Mouse (Mus musculus) lung, embryonic 16.5 days (tissue): ENCODE measurements around the gene Dtx1. TPM values are rescaled to one million over a fixed set of nuclear protein-coding genes. Genes with fewer than 3 reads are reported as not detected.

ENCODE experiments used
- ATAC-seq: fragments of 200-750 bp; cut with Nextera tagmentation; 2 replicates; pipeline ENCODE4 v1.8.0; 2017; ENCODE audit warnings: low read depth, mild to moderate bottlenecking, moderate library complexity
- H3K27ac ChIP-seq: fragments of 300-500 bp; sonication (generic); 2 replicates; pipeline ENCODE4 v1.5.1; 2014; ENCODE audit warnings: mild to moderate bottlenecking, control low read depth, low read length
- H3K27me3 ChIP-seq: fragments of 300-500 bp; sonication (generic); 2 replicates; pipeline ENCODE4 v1.6.1; 2014; ENCODE audit warnings: low read depth, low read length, mixed read lengths; ENCODE audit not compliant: control insufficient read depth, insufficient read depth
- H3K36me3 ChIP-seq: fragments of 300-500 bp; sonication (generic); 2 replicates; pipeline ENCODE4 v1.6.1; 2014; ENCODE audit warnings: low read length; ENCODE audit not compliant: control insufficient read depth, insufficient read depth
- H3K4me1 ChIP-seq: fragments of 300-500 bp; sonication (generic); replicated peaks from 2 replicates; pipeline ENCODE4 v1.6.1; 2014; ENCODE audit warnings: low read length, mixed read lengths; ENCODE audit not compliant: control insufficient read depth, insufficient read depth
- H3K4me2 ChIP-seq: fragments of 300-500 bp; sonication (generic); 2 replicates; pipeline ENCODE4 v1.6.1; 2014; ENCODE audit warnings: low read depth, low read length, control low read depth
- H3K4me3 ChIP-seq: fragments of 300-500 bp; sonication (generic); 2 replicates; pipeline ENCODE4 v1.5.1; 2014; ENCODE audit warnings: mild to moderate bottlenecking, low read length, control low read depth
- H3K9ac ChIP-seq: fragments of 300-500 bp; sonication (generic); 2 replicates; pipeline ENCODE4 v1.6.1; 2014; ENCODE audit warnings: low read length, control low read depth
- H3K9me3 ChIP-seq: fragments of 300-500 bp; sonication (generic); 2 replicates; pipeline ENCODE4 v1.6.1; 2016; ENCODE audit warnings: low read length; ENCODE audit not compliant: control insufficient read depth
- WGBS: fragments of 180-500 bp; shearing (Covaris S2); extraction: QIAGEN DNeasy Blood & Tissue Kit; methylation state at CpG from one replicate; pipeline ENCODE4 v1.1.7; 2014; 5-methylcytosine and 5-hydroxymethylcytosine counted together
- polyA plus RNA-seq: library from polyadenylated mRNA; unstranded; fragments of >200 nt; fragmentation: Nextera tagmentation; extraction: Ambion mirVana; gene quantifications from 2 replicates; pipeline ENCODE4 v1.2.1, GENCODE M21; 2015

Dtx1 gene
- polyA plus RNA-seq, 1 experiment from 2014 or later = 2.4 TPM

DNA sequence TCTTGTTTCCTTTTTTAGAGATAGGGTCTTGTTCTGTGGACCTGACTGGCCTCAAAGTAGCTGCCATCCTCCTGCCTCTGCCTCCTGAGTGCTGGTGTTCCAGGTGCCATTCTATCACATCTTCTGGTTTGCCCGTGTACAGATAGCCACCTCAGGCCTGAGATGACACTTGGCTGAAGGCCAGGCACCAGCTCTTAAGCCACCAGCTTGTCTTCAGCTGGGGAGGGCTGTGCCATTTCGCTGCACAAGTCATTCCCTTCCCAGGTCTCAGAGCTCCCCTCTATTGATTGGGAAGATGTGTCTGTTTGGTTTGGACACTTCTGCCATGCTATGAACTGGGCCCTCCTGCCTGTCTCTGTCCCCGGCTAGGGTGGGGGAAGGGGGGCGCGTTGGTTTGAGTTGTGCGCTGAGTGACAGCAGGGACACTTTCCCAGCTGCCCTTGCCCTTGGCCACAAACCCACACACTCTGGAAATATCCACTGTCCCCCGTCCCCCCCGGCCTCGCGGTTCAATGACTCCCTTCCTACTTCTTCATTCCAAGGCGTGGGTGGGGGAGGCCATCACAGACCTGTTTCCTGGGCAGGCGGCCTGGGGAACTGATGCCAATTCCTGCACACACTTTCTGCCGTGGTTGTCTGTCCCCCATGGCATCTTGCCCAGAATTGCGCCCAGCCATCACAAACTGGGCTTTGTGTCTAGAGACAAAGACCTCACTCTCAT, 68.2 kb downstream of the Dtx1 start:
- no peak overlapping the region for H3K9ac ChIP-seq
- H3K4me2 ChIP-seq = no peak overlapping the region
- WGBS = 54% methylated on average over 14 of the region's 14 CpGs
- H3K27ac ChIP-seq = no peak overlapping the region
- H3K27me3 ChIP-seq = peaks cover 9% of the 10 kb centered on the region
- H3K4me1 ChIP-seq = peaks cover under 1% of the 10 kb centered on the region
- no peaks in the 10 kb centered on the region for H3K36me3 ChIP-seq
- no peak for ATAC-seq
- H3K4me3 ChIP-seq = no peak overlapping the region
- no peaks in the 10 kb centered on the region for H3K9me3 ChIP-seq

DNA sequence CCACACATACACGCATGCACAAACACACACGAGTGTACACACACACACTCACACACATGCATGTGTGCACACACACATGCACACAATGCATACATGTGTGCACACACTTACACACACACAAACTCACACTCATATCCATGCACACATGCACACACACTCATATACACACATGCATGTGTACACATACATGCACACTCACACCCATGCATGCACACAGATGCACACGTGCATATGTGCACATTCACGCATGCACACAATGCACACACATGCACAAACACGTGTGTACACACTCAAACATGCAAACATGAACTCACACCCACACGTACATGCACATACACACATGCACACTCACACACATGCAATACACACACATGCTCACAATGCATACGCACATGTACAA, 71.6 kb downstream of the Dtx1 start:
- ATAC-seq = no peak
- Histone ChIP-seq H3K4me1 (no peaks in the 10 kb centered on the region), H3K36me3 (no peaks in the 10 kb centered on the region), H3K4me3 (no peak overlapping the region), H3K9ac (no peak overlapping the region), H3K4me2 (no peak overlapping the region), H3K27ac (no peak overlapping the region), H3K9me3 (no peaks in the 10 kb centered on the region; the same call in 1 of the 2 replicates), H3K27me3 (no peaks in the 10 kb centered on the region)
- WGBS = 85% methylated on average over 7 of the region's 7 CpGs

DNA sequence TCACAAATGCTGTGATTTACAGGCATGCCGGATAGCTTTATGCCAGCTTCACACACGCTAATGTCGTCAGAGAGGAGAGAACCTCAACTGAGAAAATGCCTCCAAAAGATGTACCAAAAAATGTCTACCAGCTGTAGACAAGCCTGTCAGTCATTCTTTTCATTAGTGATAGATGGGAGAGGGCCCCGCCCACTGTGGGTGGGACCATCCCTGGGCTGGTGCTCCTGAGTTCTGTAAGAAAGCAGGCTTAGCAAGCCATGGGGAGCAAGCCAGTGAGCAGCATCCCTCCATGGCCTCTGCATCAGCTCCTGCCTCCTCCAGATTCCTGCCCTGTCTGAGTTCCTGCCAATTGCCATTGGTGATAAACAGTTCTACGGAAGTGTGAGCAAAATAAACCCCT, 76.1 kb downstream of the Dtx1 start:
- no peak for ATAC-seq
- no peak overlapping the region for H3K9ac ChIP-seq
- H3K4me3 ChIP-seq = no peak overlapping the region
- H3K36me3 ChIP-seq = no peaks in the 10 kb centered on the region
- WGBS = 74% methylated on average over 5 of the region's 5 CpGs
- peaks cover 3% of the 10 kb centered on the region; the same call in 1 of the 2 replicates for H3K9me3 ChIP-seq
- H3K4me1 ChIP-seq = no peaks in the 10 kb centered on the region
- H3K4me2 ChIP-seq = no peak overlapping the region
- no peak overlapping the region for H3K27ac ChIP-seq
- peaks cover 3% of the 10 kb centered on the region; the same call in 1 of the 2 replicates for H3K27me3 ChIP-seq

DNA sequence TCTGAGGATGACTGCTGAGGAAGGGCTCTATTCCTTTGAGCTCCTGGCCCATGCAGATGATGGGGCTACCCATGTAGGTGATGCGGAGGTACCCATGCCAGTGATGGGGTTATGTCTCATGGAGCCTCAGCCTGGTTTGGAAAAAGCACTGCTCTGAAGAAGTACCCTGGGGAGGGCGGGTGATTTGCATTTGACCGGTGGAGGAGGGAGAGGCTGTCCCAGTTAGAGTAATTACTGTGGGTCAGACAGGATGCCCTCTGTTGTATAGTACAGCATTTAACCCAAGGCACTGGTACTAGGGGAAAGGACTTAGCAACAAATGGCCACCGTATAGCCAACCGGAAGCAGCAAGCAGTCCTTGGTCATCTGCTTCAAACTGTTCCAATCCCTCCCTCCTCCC, 76.9 kb downstream of the Dtx1 start:
- Histone ChIP-seq H3K4me1 (no peaks in the 10 kb centered on the region), H3K27me3 (peaks cover 3% of the 10 kb centered on the region; the same call in 1 of the 2 replicates), H3K36me3 (no peaks in the 10 kb centered on the region), H3K9me3 (peaks cover 3% of the 10 kb centered on the region; the same call in 1 of the 2 replicates), H3K4me2 (no peak overlapping the region), H3K9ac (no peak overlapping the region), H3K27ac (no peak overlapping the region), H3K4me3 (no peak overlapping the region)
- WGBS = 40% methylated on average over 5 of the region's 5 CpGs
- no peak for ATAC-seq

DNA sequence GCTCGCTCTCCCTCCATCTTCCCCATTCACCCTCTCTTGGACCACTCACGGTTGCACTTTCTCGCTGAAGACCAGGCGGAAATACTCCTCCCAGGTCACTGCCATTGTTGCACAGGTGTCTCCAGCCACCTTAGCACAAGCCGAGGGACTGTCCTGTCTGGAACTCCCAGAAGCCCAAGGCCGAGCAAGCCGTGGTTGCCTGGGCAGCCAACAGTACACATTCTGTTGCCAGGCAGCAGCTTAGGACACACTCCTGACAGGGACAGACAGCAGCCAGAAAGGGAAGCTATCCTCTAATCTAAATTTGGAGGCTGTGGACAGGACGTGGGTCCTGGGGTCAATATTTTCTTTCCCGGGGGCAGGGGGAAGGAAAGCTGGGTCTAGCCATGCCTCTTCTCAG, 77.6 kb downstream of the Dtx1 start, which contains the start of gene Cfap73:
Cfap73 (minus strand) TSS at position 105 of the 400 bp plus-strand sequence.
- Histone ChIP-seq H3K4me3 (no peak within 1 kb of the TSS), H3K27me3 (peaks cover 3% of the 10 kb centered on the region; the same call in 1 of the 2 replicates), H3K9me3 (peaks cover 3% of the 10 kb centered on the region; the same call in 1 of the 2 replicates), H3K4me2 (no peak within 1 kb of the TSS), H3K4me1 (no peaks in the 10 kb centered on the region), H3K36me3 (no peaks in the 10 kb centered on the region), H3K9ac (no peak within 1 kb of the TSS), H3K27ac (no peak within 1 kb of the TSS)
- 34% methylated on average over 9 of the region's 9 CpGs for WGBS
- no peak for ATAC-seq

DNA sequence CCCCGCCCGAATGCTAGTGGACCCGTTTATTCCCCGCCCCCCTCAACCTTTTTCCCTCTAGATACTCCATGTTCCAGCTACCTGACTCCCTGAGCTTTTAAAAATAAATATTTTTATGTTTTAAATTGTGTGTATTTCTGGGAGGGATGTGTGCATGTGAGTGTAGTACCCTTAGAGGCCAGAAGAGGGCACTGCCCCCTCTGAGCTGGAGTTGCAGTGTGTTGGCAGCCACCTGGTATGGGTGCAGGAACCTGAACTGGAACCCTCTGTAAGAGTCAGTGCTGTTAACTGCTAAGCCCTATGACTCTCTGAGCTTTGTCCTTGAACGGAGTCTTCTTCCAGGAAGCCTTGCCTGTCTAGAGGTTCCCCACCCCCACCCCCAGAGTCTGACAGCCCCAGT, 79.8 kb downstream of the Dtx1 start:
- WGBS = 89% methylated on average over 5 of the region's 5 CpGs
- H3K9ac ChIP-seq = no peak overlapping the region

DNA sequence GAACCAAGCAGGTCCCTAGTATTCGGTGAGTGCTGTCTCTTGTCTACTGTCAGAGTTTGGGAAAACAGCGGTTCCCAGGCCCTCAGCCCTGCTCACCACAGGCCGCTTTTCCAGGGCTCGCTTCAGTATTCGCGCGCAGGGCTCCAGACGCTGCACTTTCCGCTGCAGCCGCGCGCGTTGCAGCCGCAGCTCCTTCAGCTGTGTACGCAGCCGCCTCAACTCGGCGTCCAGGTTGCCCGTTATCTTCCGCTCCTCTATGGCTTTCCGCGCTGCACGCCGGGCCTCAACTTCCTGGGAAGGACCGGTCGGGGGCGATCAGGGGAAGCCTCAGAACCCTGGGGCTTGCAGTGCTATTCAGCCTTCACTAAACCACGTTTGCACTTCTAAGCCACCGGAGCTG, 80.6 kb downstream of the Dtx1 start:
- no peaks in the 10 kb centered on the region for H3K4me1 ChIP-seq
- no peak overlapping the region for H3K27ac ChIP-seq
- peaks cover 3% of the 10 kb centered on the region for H3K36me3 ChIP-seq
- no peak overlapping the region; the same call in 1 of the 2 replicates for H3K4me2 ChIP-seq
- H3K27me3 ChIP-seq = peaks cover 3% of the 10 kb centered on the region; the same call in 1 of the 2 replicates
- ATAC-seq = no peak
- H3K9me3 ChIP-seq = peaks cover 3% of the 10 kb centered on the region; the same call in 1 of the 2 replicates
- no peak overlapping the region for H3K4me3 ChIP-seq
- no peak overlapping the region for H3K9ac ChIP-seq
- whole genome bisulfite sequencing = 6% methylated on average over 29 of the region's 29 CpGs

More for the DNA sequence above, 79.8 kb downstream of the Dtx1 start:
- peaks cover 3% of the 10 kb centered on the region; the same call in 1 of the 2 replicates for H3K27me3 ChIP-seq
- H3K36me3 ChIP-seq = no peaks in the 10 kb centered on the region; the same call in none of the 2 replicates
- peaks cover 3% of the 10 kb centered on the region; the same call in 1 of the 2 replicates for H3K9me3 ChIP-seq
- H3K27ac ChIP-seq = no peak overlapping the region
- no peak overlapping the region for H3K4me3 ChIP-seq
- no peak overlapping the region for H3K4me2 ChIP-seq
- H3K4me1 ChIP-seq = no peaks in the 10 kb centered on the region
- no peak for ATAC-seq

Other genes starting within 250 kb of the Dtx1 start
- 7.7 and 8.1 TPM in 2 replicates for gene Sdsl, start 239.1 kb downstream of the Dtx1 start, polyA plus RNA-seq
- 0.26 TPM in 1 of 2 replicates, not detected in the other for gene Sds, start 235.4 kb downstream of the Dtx1 start, polyA plus RNA-seq
- gene Plbd2, start 208.3 kb downstream of the Dtx1 start, polyA plus RNA-seq = 48.8 and 50.5 TPM in 2 replicates
- gene Slc8b1, start 200.8 kb downstream of the Dtx1 start, polyA plus RNA-seq = 8.5 and 8.6 TPM in 2 replicates
- 17.8 and 18.0 TPM in 2 replicates for gene Tpcn1, start 123.3 kb downstream of the Dtx1 start, polyA plus RNA-seq
- gene Iqcd, start 122.9 kb downstream of the Dtx1 start, polyA plus RNA-seq = 1.2 and 1.9 TPM in 2 replicates
- 13.8 and 14.0 TPM in 2 replicates for gene Rita1, start 99.3 kb downstream of the Dtx1 start, polyA plus RNA-seq
- 36.8 and 37.8 TPM in 2 replicates for gene Ddx54, start 99.2 kb downstream of the Dtx1 start, polyA plus RNA-seq
- gene Cfap73, start 77.7 kb downstream of the Dtx1 start, polyA plus RNA-seq = 0.94 and 1.5 TPM in 2 replicates
- 0.18 and 0.44 TPM in 2 replicates for gene Rasal1, start 63.1 kb downstream of the Dtx1 start, polyA plus RNA-seq
- gene Oas2, start 37.9 kb upstream of the Dtx1 start, polyA plus RNA-seq = 0.23 and 0.29 TPM in 2 replicates
- 0.10 and 0.11 TPM in 2 replicates for gene Oas3, start 65.7 kb upstream of the Dtx1 start, polyA plus RNA-seq
- not detected in 2 replicates for gene Oas1e, start 83.6 kb upstream of the Dtx1 start, polyA plus RNA-seq
- 0.69 and 1.1 TPM in 2 replicates for gene Oas1c, start 100.6 kb upstream of the Dtx1 start, polyA plus RNA-seq
- not detected in 2 replicates for gene Oas1f, start 135.4 kb upstream of the Dtx1 start, polyA plus RNA-seq
- not detected in 2 replicates for gene Oas1h, start 149.5 kb upstream of the Dtx1 start, polyA plus RNA-seq
- gene Oas1g, start 175.7 kb upstream of the Dtx1 start, polyA plus RNA-seq = 0.20 and 0.21 TPM in 2 replicates
- 1.0 and 1.5 TPM in 2 replicates for gene Oas1a, start 195.6 kb upstream of the Dtx1 start, polyA plus RNA-seq
- gene Oas1d, start 202.6 kb upstream of the Dtx1 start, polyA plus RNA-seq = not detected in 2 replicates